Comparison of ENCODE assay signal across 24 mouse cellular contexts in the genomic region with DNA sequence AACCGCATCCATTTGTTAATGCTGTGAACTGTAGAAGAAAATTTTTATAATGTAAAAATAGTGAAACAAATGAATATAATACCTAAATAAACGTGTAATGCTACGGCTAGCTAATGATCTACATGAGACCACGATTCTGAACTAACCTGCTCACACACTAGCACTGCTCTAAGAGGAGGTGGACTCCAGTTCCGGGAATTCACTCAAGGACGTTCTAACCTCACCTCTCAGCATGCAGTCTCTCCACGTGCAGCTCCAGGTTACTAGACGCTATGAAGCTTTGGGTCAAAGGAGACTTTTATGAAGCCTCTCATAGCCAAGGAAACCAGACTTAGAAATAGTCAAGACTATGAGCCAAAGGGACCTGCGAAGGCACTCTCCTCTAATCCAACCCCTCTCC.
"Had no signal": no experiment of that assay in that cellular context is flagged by ENCODE, and none has a peak within 500 bp of the region (broad histone marks: within the 10 kb centered on the region; RNA-seq: fewer than 3 reads in every experiment).

No protein-coding gene starts in this region.

- DNase-seq: heart, adult 11 months; heart, adult 2 months; heart, postnatal 14 days; heart, postnatal 36 days; kidney, adult 8-10 months; kidney, postnatal 25 days; liver; liver, embryonic 13.5 days; liver, postnatal 0 days; lung, adult 2 months had no signal

- ATAC-seq: intestine, embryonic 15.5 days; intestine, postnatal 0 days; liver, postnatal 0 days had no signal

- H3K27ac ChIP-seq: heart, adult 2 months; heart, embryonic 13.5 days; heart, embryonic 15.5 days; hindbrain, embryonic 13.5 days; hindbrain, embryonic 15.5 days; hindbrain, postnatal 0 days; intestine, embryonic 15.5 days; layer of hippocampus, adult 2 months; left cerebral cortex, adult 2 months; limb, embryonic 10.5 days; limb, embryonic 12.5 days; liver, embryonic 13.5 days; liver, embryonic 15.5 days had no signal

- H3K4me2 ChIP-seq: heart, embryonic 11.5 days; heart, embryonic 13.5 days; heart, embryonic 15.5 days; hindbrain, embryonic 13.5 days; hindbrain, embryonic 15.5 days; intestine, embryonic 15.5 days; limb, embryonic 12.5 days; liver, embryonic 11.5 days; liver, embryonic 13.5 days; liver, embryonic 15.5 days had no signal

- H3K9ac ChIP-seq: heart, embryonic 13.5 days; heart, embryonic 15.5 days; hindbrain, embryonic 13.5 days; hindbrain, embryonic 15.5 days; intestine, embryonic 15.5 days; limb, embryonic 12.5 days; liver, embryonic 13.5 days; liver, embryonic 15.5 days; liver, postnatal 0 days had no signal

- H3K4me3 ChIP-seq: heart, adult 2 months; heart, embryonic 13.5 days; heart, embryonic 15.5 days; hindbrain, embryonic 13.5 days; hindbrain, embryonic 15.5 days; intestine, embryonic 15.5 days; layer of hippocampus, adult 2 months; left cerebral cortex, adult 2 months; limb, embryonic 10.5 days; limb, embryonic 12.5 days; liver, embryonic 13.5 days; liver, embryonic 15.5 days had no signal

- H3K9me3 ChIP-seq: heart, embryonic 13.5 days; heart, embryonic 15.5 days; hindbrain, embryonic 13.5 days; hindbrain, embryonic 15.5 days; intestine, embryonic 15.5 days; limb, embryonic 10.5 days; limb, embryonic 12.5 days; liver, embryonic 13.5 days; liver, embryonic 15.5 days had no signal

- H3K27me3 ChIP-seq: heart, embryonic 13.5 days; heart, embryonic 15.5 days; hindbrain, embryonic 13.5 days; hindbrain, embryonic 15.5 days; intestine, embryonic 15.5 days; limb, embryonic 12.5 days; liver, embryonic 13.5 days; liver, embryonic 15.5 days had no signal
